Mouse (Mus musculus): Measurements from ENCODE around the gene Tmem210. TPM values are rescaled to one million over a fixed set of nuclear protein-coding genes. Genes with fewer than 3 reads are reported as not detected.

Gene Tmem210
- not detected in 2 replicates for polyA plus RNA-seq (2014; fragmentation: Nextera tagmentation; extraction: Ambion mirVana)

DNA sequence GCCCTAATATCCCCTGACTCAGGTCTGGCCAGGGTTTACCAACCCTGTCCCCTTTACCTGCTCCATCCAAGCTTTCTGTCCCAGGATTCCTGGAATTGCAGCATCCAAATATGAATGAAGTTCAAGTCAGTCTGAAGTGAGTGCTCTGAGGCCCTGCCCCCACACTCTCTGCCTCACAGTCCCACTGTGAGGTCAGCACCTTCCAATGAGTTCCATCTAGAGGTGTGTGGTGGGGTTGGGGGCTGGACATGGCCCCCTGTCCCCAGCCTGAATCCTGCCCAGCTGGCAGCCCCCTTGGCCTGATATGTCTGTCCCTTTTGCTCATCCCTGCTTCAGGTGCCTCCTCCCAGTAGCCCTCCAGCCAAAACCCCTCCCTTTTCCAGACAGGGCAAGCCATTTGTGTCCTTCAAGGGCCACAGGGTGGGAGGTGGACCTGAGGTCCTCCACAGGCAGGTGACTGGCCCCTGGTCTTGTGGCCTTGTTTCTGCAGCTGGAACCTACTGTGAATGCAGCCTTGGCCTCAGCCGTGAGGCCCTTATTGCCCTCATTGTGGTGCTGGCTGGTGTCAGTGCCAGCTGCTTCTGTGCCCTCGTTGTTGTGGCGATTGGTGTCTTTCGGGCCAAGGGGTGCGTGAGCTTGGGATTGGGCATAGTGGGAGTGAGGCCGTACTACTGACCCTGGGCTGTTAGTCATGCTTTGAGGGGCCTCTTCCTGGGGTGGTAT lies at the start of gene Tmem210:
TSS of gene Tmem210 (plus strand) at position 219 of the 723 bp plus-strand sequence.
- ATAC-seq (ENCODE audit: low read depth), result no peak
- Histone ChIP-seq H3K36me3 (ENCODE audit: control insufficient read depth, insufficient read depth, low read length) (peaks cover 18% of the 10 kb centered on the region), H3K9me3 (ENCODE audit: control insufficient read depth, low read length) (no peaks in the 10 kb centered on the region), H3K4me1 (ENCODE audit: control insufficient read depth, insufficient read depth, low read length) (peaks cover 18% of the 10 kb centered on the region), H3K4me3 (ENCODE audit: low read depth, low read length) (no peak within 1 kb of the TSS), H3K9ac (replicated peaks; ENCODE audit: low read depth, low read length) (no peak within 1 kb of the TSS), H3K27ac (ENCODE audit: low read depth, low read length) (no peak within 1 kb of the TSS), H3K4me2 (ENCODE audit: low read depth, low read length) (no peak within 1 kb of the TSS), H3K27me3 (ENCODE audit: control insufficient read depth, insufficient read depth, low read length) (peaks cover 47% of the 10 kb centered on the region)
- 90% methylated on average over 6 of the region's 6 CpGs for WGBS

DNA sequence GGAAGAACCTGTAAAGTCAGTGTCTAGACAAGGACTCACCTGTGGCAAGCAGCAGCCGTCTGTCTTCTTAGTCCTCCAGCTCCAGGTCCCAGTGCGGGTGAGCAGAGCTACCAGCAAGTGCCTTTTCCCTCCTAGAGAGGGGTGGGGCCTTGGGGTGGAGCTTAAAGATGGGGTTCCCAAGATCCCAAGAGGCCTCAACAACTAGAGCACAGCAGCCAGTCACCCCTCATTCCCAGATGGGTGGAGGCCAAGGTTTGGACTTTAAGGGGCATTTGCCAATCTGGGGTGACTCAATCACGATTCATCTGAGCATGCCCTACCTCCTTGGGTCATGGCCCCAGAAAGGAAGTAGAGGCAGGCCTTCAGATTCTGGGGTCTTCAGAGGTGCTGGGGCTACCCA lies 48.2 kb upstream of the Tmem210 start:
- Histone ChIP-seq H3K27me3 (ENCODE audit: control insufficient read depth, insufficient read depth, low read length) (no peaks in the 10 kb centered on the region), H3K9ac (replicated peaks; ENCODE audit: low read depth, low read length) (no peak overlapping the region), H3K9me3 (ENCODE audit: control insufficient read depth, low read length) (no peaks in the 10 kb centered on the region), H3K4me1 (ENCODE audit: control insufficient read depth, insufficient read depth, low read length) (peaks cover 5% of the 10 kb centered on the region; the same call in 1 of the 2 replicates), H3K27ac (ENCODE audit: low read depth, low read length) (no peak overlapping the region), H3K4me2 (ENCODE audit: low read depth, low read length) (no peak overlapping the region), H3K36me3 (ENCODE audit: control insufficient read depth, insufficient read depth, low read length) (no peaks in the 10 kb centered on the region), H3K4me3 (ENCODE audit: low read depth, low read length) (no peak overlapping the region)
- 91% methylated on average over 3 of the region's 3 CpGs for WGBS
- ATAC-seq (ENCODE audit: low read depth), result no peak

DNA sequence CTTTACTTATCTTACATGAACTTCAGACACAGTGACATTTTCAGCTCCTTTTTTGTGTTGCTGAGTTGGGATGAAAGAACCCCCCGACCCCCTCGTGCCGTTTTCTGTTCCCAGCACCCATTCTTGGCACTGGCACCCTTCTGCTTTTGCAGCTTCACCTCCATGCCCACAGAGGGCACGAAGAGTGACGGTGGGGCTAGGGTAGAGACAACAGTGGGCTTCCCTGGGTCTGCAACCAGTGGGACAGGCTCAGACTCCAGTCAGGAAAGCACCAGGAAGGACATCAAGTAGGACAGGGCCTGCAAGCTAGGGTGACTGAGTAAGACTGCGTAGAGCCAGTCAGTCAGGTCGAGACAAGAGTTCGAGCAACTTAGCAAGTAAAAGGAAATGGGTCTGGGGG lies 47.6 kb upstream of the Tmem210 start:
- Histone ChIP-seq H3K9me3 (ENCODE audit: control insufficient read depth, low read length) (no peaks in the 10 kb centered on the region), H3K27me3 (ENCODE audit: control insufficient read depth, insufficient read depth, low read length) (no peaks in the 10 kb centered on the region), H3K4me3 (ENCODE audit: low read depth, low read length) (peak overlapping the region; percentile 69), H3K36me3 (ENCODE audit: control insufficient read depth, insufficient read depth, low read length) (peaks cover 2% of the 10 kb centered on the region; the same call in 1 of the 2 replicates), H3K27ac (ENCODE audit: low read depth, low read length) (peak overlapping the region; percentile 24; the same call in 1 of the 2 replicates), H3K4me1 (ENCODE audit: control insufficient read depth, insufficient read depth, low read length) (peaks cover 5% of the 10 kb centered on the region; the same call in 1 of the 2 replicates), H3K4me2 (ENCODE audit: low read depth, low read length) (peak overlapping the region; percentile 81; the same call in 1 of the 2 replicates), H3K9ac (replicated peaks; ENCODE audit: low read depth, low read length) (no peak overlapping the region)
- peak; percentile 23; the same call in 1 of the 2 replicates for ATAC-seq (ENCODE audit: low read depth)
- 51% methylated on average over 8 of the region's 8 CpGs for WGBS

DNA sequence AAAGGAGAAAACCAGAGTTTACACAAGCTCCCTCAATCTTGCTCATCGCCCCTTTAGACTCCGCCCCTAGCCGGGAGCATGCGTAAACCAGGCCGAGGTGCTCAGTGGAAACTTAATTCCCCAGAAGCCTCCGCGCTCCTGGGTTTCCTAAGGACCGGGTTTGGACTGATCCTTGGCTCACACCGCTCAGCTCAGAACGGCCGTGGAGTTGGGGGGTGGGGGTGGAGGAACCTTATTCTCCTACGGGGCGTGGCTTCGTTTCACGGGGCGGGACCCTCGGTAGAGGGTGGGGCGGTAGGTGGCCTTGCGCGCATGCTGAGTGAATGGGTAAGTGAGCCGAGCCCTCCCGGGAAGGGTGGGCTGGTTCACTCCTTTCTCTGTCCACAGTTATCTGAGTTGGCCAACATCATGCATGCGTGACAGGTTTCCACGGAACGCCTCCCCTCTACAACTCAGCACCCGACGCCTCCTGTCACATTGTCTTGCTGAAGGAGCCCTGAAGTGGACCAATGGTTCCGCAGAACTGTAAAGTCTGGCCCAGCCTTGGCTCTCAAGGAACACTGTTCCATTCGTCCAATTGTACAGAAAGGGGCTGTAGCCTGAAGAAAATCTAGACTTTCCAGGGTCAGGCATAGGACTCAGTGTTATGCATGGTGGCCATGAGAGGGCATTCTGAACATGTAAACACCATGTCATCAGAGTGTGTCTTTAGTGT lies 47.1 kb upstream of the Tmem210 start:
- Histone ChIP-seq H3K4me2 (ENCODE audit: low read depth, low read length) (peak overlapping the region; percentile 81), H3K4me3 (ENCODE audit: low read depth, low read length) (peak overlapping the region; percentile 69), H3K4me1 (ENCODE audit: control insufficient read depth, insufficient read depth, low read length) (peaks cover 5% of the 10 kb centered on the region; the same call in 1 of the 2 replicates), H3K9me3 (ENCODE audit: control insufficient read depth, low read length) (no peaks in the 10 kb centered on the region), H3K27ac (ENCODE audit: low read depth, low read length) (peak overlapping the region; percentile 40; the same call in 1 of the 2 replicates), H3K27me3 (ENCODE audit: control insufficient read depth, insufficient read depth, low read length) (no peaks in the 10 kb centered on the region), H3K36me3 (ENCODE audit: control insufficient read depth, insufficient read depth, low read length) (peaks cover 3% of the 10 kb centered on the region; the same call in 1 of the 2 replicates), H3K9ac (replicated peaks; ENCODE audit: low read depth, low read length) (peak overlapping the region; percentile 78)
- WGBS, result 2% methylated on average over 29 of the region's 29 CpGs
- peak; percentile 81 for ATAC-seq (ENCODE audit: low read depth)

DNA sequence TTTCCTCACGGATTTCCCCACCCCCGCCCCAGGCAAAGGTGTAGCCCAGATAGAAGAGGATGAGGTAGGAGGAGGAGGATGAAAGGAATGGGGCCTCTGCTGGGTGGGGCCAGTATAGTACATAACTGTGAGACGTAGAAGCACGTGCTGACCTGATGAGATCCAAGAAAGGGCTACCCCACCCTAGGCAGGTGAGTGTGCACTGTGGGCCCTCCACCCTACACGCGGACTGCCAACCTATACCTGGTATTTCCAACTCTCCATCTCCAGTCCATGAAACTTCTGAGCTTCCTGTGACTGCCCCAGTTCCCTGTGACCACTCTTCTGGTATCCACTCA lies 46.5 kb upstream of the Tmem210 start:
- 17% methylated on average over 6 of the region's 6 CpGs for WGBS

DNA sequence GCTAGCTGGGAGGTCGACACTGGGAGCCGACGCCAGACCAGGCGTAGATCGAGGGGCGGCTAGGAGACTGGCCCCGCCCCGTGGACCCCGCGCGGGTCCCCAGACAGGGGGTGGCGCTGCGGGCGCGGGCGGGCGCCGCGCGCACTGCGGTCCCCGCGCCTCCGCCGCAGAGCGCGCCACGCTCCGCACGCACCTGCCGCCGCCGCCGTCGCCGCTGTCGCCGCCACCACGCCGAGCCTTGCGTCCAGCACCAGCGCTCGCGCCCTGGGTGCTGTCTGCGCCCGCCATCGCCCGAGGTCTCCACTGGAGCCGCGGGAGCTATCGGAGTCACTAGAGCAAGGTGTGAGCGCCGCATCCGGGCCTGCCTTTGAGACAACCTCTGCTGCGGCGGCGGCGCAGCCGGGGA lies 45.8 kb upstream of the Tmem210 start, which contains the start of the genes Rnf208 and Cysrt1:
TSS of gene Rnf208 (plus strand) at position 155 of the 406 bp plus-strand sequence.
TSS of gene Cysrt1 (minus strand) at position 352 of the 406 bp plus-strand sequence.
- Histone ChIP-seq H3K9me3 (ENCODE audit: control insufficient read depth, low read length) (no peaks in the 10 kb centered on the region), H3K27me3 (ENCODE audit: control insufficient read depth, insufficient read depth, low read length) (no peaks in the 10 kb centered on the region), H3K9ac (replicated peaks; ENCODE audit: low read depth, low read length) (peak within 1 kb of the TSS; percentile 78), H3K4me3 (ENCODE audit: low read depth, low read length) (peak within 1 kb of the TSS; percentile 69), H3K4me1 (ENCODE audit: control insufficient read depth, insufficient read depth, low read length) (peaks cover 5% of the 10 kb centered on the region; the same call in 1 of the 2 replicates), H3K4me2 (ENCODE audit: low read depth, low read length) (peak within 1 kb of the TSS; percentile 81), H3K27ac (ENCODE audit: low read depth, low read length) (peak within 1 kb of the TSS; percentile 71), H3K36me3 (ENCODE audit: control insufficient read depth, insufficient read depth, low read length) (peaks cover 7% of the 10 kb centered on the region; the same call in 1 of the 2 replicates)
- ATAC-seq (ENCODE audit: low read depth), result peak; percentile 61
- 0% methylated on average over 47 of the region's 59 CpGs for WGBS

More for the DNA sequence above, 46.5 kb upstream of the Tmem210 start:
- Histone ChIP-seq H3K4me3 (ENCODE audit: low read depth, low read length) (peak overlapping the region; percentile 69), H3K4me1 (ENCODE audit: control insufficient read depth, insufficient read depth, low read length) (peaks cover 5% of the 10 kb centered on the region; the same call in 1 of the 2 replicates), H3K36me3 (ENCODE audit: control insufficient read depth, insufficient read depth, low read length) (peaks cover 3% of the 10 kb centered on the region; the same call in 1 of the 2 replicates), H3K4me2 (ENCODE audit: low read depth, low read length) (peak overlapping the region; percentile 81), H3K9ac (replicated peaks; ENCODE audit: low read depth, low read length) (peak overlapping the region; percentile 78), H3K27me3 (ENCODE audit: control insufficient read depth, insufficient read depth, low read length) (no peaks in the 10 kb centered on the region), H3K27ac (ENCODE audit: low read depth, low read length) (peak overlapping the region; percentile 40; the same call in 1 of the 2 replicates), H3K9me3 (ENCODE audit: control insufficient read depth, low read length) (no peaks in the 10 kb centered on the region)
- ATAC-seq (ENCODE audit: low read depth), result peak; percentile 7

DNA sequence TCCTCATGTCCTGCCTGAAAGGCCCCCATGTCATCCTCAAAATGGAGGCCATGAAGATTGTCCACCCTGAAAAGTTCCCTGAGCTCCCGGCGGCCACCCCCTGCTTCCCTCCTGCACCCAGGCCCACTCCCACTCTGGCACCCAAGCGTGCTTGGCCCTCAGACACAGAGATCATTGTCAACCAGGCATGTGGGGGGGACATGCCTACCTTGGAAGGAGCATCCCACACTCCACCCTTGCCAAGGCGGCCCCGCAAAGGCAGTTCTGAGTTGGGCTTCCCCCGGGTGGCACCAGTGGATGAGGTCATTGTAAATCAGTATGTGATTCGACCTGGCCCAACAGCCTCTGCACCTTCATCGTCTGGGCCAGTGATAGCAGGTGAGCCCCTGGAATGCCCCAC lies 44.6 kb upstream of the Tmem210 start:
- Histone ChIP-seq H3K4me3 (ENCODE audit: low read depth, low read length) (peak overlapping the region; percentile 69), H3K36me3 (ENCODE audit: control insufficient read depth, insufficient read depth, low read length) (peaks cover 7% of the 10 kb centered on the region; the same call in 1 of the 2 replicates), H3K4me1 (ENCODE audit: control insufficient read depth, insufficient read depth, low read length) (peaks cover 5% of the 10 kb centered on the region; the same call in 1 of the 2 replicates), H3K9ac (replicated peaks; ENCODE audit: low read depth, low read length) (peak overlapping the region; percentile 78), H3K9me3 (ENCODE audit: control insufficient read depth, low read length) (no peaks in the 10 kb centered on the region), H3K27ac (ENCODE audit: low read depth, low read length) (no peak overlapping the region), H3K27me3 (ENCODE audit: control insufficient read depth, insufficient read depth, low read length) (no peaks in the 10 kb centered on the region), H3K4me2 (ENCODE audit: low read depth, low read length) (peak overlapping the region; percentile 81)
- WGBS, result 84% methylated on average over 8 of the region's 8 CpGs
- ATAC-seq (ENCODE audit: low read depth), result no peak

DNA sequence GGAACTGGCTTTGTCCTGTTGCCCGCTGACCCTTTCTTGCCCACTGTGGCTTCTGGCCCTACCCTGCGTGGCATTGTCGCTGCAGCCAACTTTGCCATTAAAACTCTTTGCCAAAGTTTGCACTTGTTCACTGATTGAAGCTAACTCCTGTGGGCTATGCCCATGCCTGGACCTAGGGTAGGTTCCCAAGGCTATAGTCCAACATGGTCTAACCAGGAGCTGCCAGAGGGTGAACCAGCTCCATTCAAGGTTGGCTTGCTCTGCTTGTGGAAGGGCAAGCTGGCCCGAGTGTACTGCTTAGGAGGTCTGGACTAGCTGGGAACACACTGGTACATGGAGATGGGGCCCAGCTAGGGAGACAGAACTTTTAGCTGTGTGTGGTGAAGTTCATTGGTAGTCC lies 43.8 kb upstream of the Tmem210 start:
- no peak overlapping the region for H3K4me3 ChIP-seq (ENCODE audit: low read depth, low read length)
- peaks cover 5% of the 10 kb centered on the region; the same call in 1 of the 2 replicates for H3K4me1 ChIP-seq (ENCODE audit: control insufficient read depth, insufficient read depth, low read length)
- H3K27me3 ChIP-seq (ENCODE audit: control insufficient read depth, insufficient read depth, low read length), result no peaks in the 10 kb centered on the region
- WGBS, result 91% methylated on average over 4 of the region's 4 CpGs
- no peak overlapping the region for H3K27ac ChIP-seq (ENCODE audit: low read depth, low read length)
- peaks cover 11% of the 10 kb centered on the region for H3K36me3 ChIP-seq (ENCODE audit: control insufficient read depth, insufficient read depth, low read length)
- H3K4me2 ChIP-seq (ENCODE audit: low read depth, low read length), result no peak overlapping the region
- no peak for ATAC-seq (ENCODE audit: low read depth)
- no peak overlapping the region for H3K9ac ChIP-seq (replicated peaks; ENCODE audit: low read depth, low read length)
- no peaks in the 10 kb centered on the region for H3K9me3 ChIP-seq (ENCODE audit: control insufficient read depth, low read length)

All from neural tube, embryonic 14.5 days (tissue).